Mouse (Mus musculus) neutrophil, adult 83 days (primary cell): Measurements from ENCODE around the gene 4921504E06Rik. TPM values are rescaled to one million over a fixed set of nuclear protein-coding genes. Genes with fewer than 3 reads are reported as not detected.

Experiments used
- total RNA-seq, 2 experiments: library from RNA; stranded (reverse); gene quantifications; one replicate each; pipeline ENCODE4 v1.2.4; 2023

The 4921504E06Rik gene
- total RNA-seq, result not detected

GRCm38 (mm10) chr2:19553821-19554592, at the start of gene 4921504E06Rik:
TSS of gene 4921504E06Rik (minus strand) at chr2:19553914.

GRCm38 (mm10) chr2:19444931-19445831, 108.5 kb downstream of the 4921504E06Rik start, which contains the start of gene Ptf1a:
TSS of gene Ptf1a (plus strand) at chr2:19445663.

Other genes with a start within 250 kb of the 4921504E06Rik start
- 10 to 100 TPM; 12.0 to 16.5 TPM for gene Msrb2, start 182.5 kb downstream of the 4921504E06Rik start, total RNA-seq
- gene Ptf1a, start 108.3 kb downstream of the 4921504E06Rik start, total RNA-seq, result not detected
- 1 to 10 TPM; 5.4 to 6.2 TPM for gene Otud1, start 103.8 kb upstream of the 4921504E06Rik start, total RNA-seq